Mouse (Mus musculus): ENCODE data around the gene Pitx2. TPM values are rescaled to one million over a fixed set of nuclear protein-coding genes. Genes with fewer than 3 reads are reported as not detected.

Pitx2 gene
- total RNA-seq, 2 experiments from 2014 or later = 0.43 to 1.1 TPM

GRCm38 (mm10) chr3:129215241-129215750 is 15.6 kb downstream of the Pitx2 start:
- intact Hi-C loops (cut with DNase I) = no loop called here

GRCm38 (mm10) chr3:129215751-129216331 is 16.2 kb downstream of the Pitx2 start:
- peak in 1 of 2 experiments; percentile 54 for DNase-seq
- intact Hi-C loops (cut with DNase I) = no loop called here

More at GRCm38 (mm10) chr3:129215241-129215750, 15.6 kb downstream of the Pitx2 start:
- DNase-seq = no peak

GRCm38 (mm10) chr3:129216491-129216890 is 16.8 kb downstream of the Pitx2 start:
- intact Hi-C loops (cut with DNase I) = no loop called here

GRCm38 (mm10) chr3:129216911-129217561 is 17.4 kb downstream of the Pitx2 start:
- intact Hi-C loops (cut with DNase I) = no loop called here
- DNase-seq = no peak

More at GRCm38 (mm10) chr3:129216491-129216890, 16.8 kb downstream of the Pitx2 start:
- DNase-seq = no peak

GRCm38 (mm10) chr3:129217862-129218370 is 18.2 kb downstream of the Pitx2 start:
- DNase-seq = no peak
- intact Hi-C loops (cut with DNase I) = no loop called here

- intact Hi-C loops (cut with DNase I) = no loop called here
- DNase-seq = no peak
Observed at GRCm38 (mm10) chr3:129218371-129218921, 18.8 kb downstream of the Pitx2 start.

GRCm38 (mm10) chr3:129220086-129220670 is 20.5 kb downstream of the Pitx2 start:
- intact Hi-C loops (cut with DNase I) = no loop called here
- no peak for DNase-seq

GRCm38 (mm10) chr3:129220681-129221379 is 21.2 kb downstream of the Pitx2 start:
- no peak for DNase-seq
- intact Hi-C loops (cut with DNase I) = no loop called here

GRCm38 (mm10) chr3:129221380-129222260 is 21.9 kb downstream of the Pitx2 start:
- intact Hi-C loops (cut with DNase I) = no loop called here
- no peak for DNase-seq

- DNase-seq = no peak
- intact Hi-C loops (cut with DNase I) = no loop called here
Observed at GRCm38 (mm10) chr3:129222448-129223290, 23.0 kb downstream of the Pitx2 start.

- intact Hi-C loops (cut with DNase I) = no loop called here
- no peak for DNase-seq
Observed at GRCm38 (mm10) chr3:129223401-129223800, 23.7 kb downstream of the Pitx2 start.

- intact Hi-C loops (cut with DNase I) = no loop called here
- no peak for DNase-seq
Observed at GRCm38 (mm10) chr3:129223964-129224805, 24.5 kb downstream of the Pitx2 start.

GRCm38 (mm10) chr3:129224806-129225576 is 25.3 kb downstream of the Pitx2 start:
- DNase-seq = no peak
- intact Hi-C loops (cut with DNase I) = no loop called here

GRCm38 (mm10) chr3:129225577-129226289 is 26.1 kb downstream of the Pitx2 start:
- DNase-seq = no peak
- intact Hi-C loops (cut with DNase I) = no loop called here

- intact Hi-C loops (cut with DNase I) = no loop called here
Observed at GRCm38 (mm10) chr3:129226681-129227080, 27.0 kb downstream of the Pitx2 start.

GRCm38 (mm10) chr3:129227331-129227730 is 27.7 kb downstream of the Pitx2 start:
- intact Hi-C loops (cut with DNase I) = no loop called here
- DNase-seq = no peak

More at GRCm38 (mm10) chr3:129226681-129227080, 27.0 kb downstream of the Pitx2 start:
- no peak for DNase-seq
